Mouse (Mus musculus): ENCODE measurements around the gene Zfp710.

Gene Zfp710

DNA sequence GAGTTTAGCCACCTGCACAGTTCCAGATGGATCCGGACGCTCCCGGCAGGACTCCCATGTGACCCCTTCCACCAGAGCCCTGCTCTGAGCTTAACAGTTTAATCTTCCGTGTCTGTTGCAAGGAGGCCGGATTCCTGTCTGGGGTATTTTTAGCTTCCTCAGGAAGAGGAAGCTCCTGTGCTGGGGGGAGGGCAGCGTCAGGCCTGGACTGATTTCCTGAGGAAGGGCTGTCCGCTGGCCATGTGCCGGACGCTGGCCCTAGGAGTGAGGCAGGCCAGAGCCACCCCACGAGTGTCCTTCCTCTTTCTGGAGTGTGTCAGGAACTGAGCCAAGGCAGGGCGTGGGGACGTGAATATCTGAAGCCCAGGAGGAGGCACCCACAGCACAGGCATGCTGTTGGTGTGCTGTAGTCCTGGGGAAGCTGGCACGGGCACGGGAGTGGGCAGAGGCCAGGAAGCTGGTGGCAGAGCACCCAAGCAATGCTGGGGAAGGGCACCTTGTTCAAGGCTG lies 54.2 kb downstream of the Zfp710 start:
- peak; percentile 93 to 96 for DNase-seq

GRCm38 (mm10) chr7:80081586-80082554 lies 57.3 kb downstream of the Zfp710 start:
- DNase-seq: no peak

- peak in 1 of 2 experiments; percentile 70 for DNase-seq
Observed at GRCm38 (mm10) chr7:80084484-80084931, 59.9 kb downstream of the Zfp710 start.

DNA sequence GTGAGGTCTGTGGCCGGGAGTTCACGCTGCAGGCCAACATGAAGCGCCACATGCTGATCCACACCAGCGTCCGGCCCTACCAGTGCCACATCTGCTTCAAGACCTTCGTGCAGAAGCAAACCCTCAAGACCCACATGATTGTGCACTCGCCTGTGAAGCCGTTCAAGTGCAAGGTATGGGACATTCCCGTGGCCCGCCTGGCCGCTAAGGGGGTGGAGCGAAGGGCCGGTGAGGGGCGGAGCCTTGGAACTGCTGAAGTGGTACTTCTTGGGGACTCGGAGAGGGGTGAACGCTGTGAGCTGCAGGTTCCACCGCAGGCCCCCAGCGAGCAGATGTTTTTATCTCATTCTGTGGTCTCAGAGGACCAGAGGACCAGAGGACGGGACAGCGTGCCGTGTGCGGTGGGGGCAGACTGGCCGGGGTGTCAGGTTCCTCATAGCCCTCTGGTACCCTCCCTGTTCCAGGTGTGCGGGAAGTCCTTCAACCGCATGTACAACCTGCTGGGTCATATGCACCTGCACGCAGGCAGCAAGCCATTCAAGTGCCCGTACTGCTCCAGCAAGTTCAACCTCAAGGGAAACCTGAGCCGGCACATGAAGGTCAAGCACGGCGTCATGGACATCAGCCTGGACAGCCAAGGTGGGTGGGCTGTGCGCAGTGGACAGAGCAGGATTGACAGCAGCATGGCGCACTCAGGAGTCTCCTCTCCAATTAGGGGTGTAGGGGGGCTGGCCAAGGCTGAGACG lies 61.5 kb downstream of the Zfp710 start:
- peak in 1 of 2 experiments; percentile 21 for DNase-seq

DNA sequence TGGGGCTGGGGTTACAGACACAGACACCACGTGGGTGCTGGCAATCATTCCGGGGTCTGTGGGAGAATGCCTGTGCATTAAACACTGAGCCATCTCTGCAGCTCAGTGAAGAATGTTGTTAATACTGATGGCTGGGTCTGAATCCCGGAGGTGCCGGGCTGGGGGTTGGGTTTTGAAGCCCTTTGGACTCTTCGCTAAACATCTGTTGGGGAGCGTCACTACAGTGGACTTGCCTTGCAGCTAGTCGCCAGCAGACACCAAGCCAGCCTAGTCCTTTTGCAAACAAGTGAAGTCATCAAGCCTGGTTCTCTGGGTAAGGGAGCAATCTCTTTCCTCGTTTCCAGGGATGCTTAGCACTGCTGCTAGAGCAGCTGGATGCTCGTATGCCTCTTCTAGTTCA lies 63.6 kb downstream of the Zfp710 start:
- peak in 1 of 2 experiments; percentile 9 for DNase-seq

DNA sequence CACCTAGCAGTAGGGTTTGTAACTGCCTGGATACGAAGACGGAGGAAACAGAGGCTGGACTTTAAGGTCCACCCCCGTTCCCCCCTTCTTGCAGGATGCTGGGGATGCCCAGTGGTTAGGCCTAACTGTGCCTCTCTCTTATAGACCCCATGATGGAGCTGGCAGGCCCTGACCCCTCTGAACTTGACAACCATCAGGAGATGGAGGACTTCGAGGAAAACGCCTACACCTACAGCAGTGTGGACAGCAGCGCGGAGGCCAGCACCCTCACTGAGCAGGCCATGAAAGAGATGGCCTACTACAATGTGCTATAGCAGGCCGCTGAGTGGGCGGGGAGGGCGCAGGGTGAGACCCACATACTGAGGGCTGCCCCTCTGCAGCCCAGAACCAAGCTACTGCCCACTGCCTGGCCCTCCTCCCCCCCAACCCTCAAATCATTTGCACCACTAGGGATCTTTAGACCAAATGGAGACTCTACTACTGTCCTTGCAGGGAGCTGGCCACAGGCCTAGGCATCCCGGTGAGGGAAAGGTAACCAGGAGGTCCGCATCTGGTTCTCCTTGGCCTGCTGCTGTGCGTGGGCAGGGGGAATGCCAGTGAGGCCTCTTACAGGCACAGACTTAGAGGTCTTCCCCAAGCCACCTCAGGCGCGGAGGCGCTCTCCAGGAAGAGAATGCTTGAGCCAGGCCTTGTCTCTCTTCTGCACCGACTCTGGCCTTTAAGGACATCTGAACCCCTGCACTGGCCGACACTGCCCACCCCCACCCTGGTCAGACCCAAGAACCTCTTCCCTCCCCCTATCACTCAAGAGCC lies 65.8 kb downstream of the Zfp710 start:
- peak in 1 of 2 experiments; percentile 18 for DNase-seq

GRCm38 (mm10) chr7:80091004-80091865 lies 66.6 kb downstream of the Zfp710 start:
- peak in 1 of 2 experiments; percentile 28 for DNase-seq

DNA sequence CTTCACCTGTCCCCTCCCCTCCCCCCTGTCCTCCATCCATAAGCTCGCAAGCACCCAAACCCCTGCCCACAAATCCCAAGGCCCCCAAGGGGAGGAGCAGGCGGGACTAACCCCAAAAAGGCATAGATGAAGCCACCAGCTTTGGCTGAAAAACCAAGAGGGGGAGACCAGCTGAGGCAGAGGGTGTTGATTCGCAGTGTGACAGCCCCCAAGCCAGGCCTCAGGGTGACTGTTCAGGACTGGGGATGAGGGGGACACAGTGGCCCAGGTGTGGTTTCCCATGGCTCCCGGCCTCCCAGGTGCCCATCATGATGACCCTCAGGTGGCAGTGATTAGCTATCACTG lies 67.2 kb downstream of the Zfp710 start:
- DNase-seq: no peak

- peak; percentile 69 to 84 for DNase-seq
Observed at GRCm38 (mm10) chr7:80092351-80093046, 67.9 kb downstream of the Zfp710 start.

- DNase-seq: peak in 1 of 2 experiments; percentile 22
Observed at GRCm38 (mm10) chr7:80094481-80094880, 69.9 kb downstream of the Zfp710 start.

- peak; percentile 62 to 67 for DNase-seq
Observed at GRCm38 (mm10) chr7:80095598-80096309, 71.1 kb downstream of the Zfp710 start.

GRCm38 (mm10) chr7:80098389-80098976 lies 73.9 kb downstream of the Zfp710 start:
- DNase-seq: peak in 1 of 2 experiments; percentile 12

DNA sequence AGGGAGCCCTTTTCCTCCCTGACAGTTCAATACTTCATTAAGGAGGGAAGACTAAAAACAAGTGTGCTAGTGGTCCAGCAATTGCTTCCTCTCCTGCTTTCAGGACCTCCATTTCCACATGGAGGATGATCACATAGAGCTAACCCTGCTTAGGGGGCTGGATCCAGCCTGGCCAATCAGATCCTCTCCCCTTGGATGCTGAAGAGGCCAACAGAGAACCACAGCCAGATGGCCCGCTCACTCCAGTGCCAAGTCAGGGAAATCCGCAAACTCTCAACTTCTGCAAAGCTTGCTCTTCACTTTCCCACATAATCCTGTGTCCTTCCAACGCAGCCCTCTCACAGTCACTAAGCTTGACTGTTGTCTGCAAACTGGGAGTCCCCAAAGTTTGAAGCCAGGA lies 78.7 kb downstream of the Zfp710 start:
- peak in 1 of 2 experiments; percentile 60 for DNase-seq

- DNase-seq: no peak
Observed at GRCm38 (mm10) chr7:80105637-80106390, 81.2 kb downstream of the Zfp710 start.

DNA sequence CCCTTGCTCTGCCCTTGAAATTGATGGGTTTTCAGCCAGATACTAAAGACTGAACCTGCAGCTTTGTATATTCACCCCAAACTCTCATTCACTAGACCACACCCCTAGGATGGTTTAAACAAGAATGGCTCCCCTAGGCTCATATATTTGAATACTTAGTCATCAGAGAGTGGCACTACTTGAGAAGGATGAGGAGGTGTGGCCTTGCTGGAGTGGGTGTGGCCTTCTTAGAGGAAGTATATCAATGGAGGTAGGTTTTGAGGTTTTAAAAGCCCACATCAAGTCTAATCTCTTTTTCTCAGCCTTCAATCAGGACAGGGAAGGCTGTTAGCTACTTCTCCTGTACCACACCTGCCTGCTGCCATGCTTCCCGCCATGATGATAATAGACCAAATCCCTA lies 81.8 kb downstream of the Zfp710 start:
- no peak for DNase-seq

- peak in 1 of 2 experiments; percentile 36 for DNase-seq
Observed at GRCm38 (mm10) chr7:80111066-80112045, 86.7 kb downstream of the Zfp710 start.

- no peak for DNase-seq
Observed at GRCm38 (mm10) chr7:80113989-80114388, 89.4 kb downstream of the Zfp710 start.

All from cerebellum, postnatal 25 days (tissue).